Mouse (Mus musculus): ENCODE measurements around the gene Fhod1.

GRCm38 (mm10) chr8:105315073-105315769 lies 32.5 kb downstream of the Fhod1 start:
- TF ChIP-seq CTCF (IDR thresholded peaks at IDR 0.05; ENCODE audit: borderline replicate concordance, extremely low read depth, insufficient read depth, insufficient read length) (no peak), POLR2A (IDR thresholded peaks at IDR 0.05; ENCODE audit: borderline replicate concordance, extremely low read depth, insufficient read depth, insufficient read length, poor library complexity, severe bottlenecking) (no peak)
